Mouse (Mus musculus): ENCODE data around the gene Nrbf2.
A peak's percentile ranks its signal among the peaks of the same experiment; 100 is the strongest.

Nrbf2 gene

GRCm38 (mm10) chr10:67285176-67285814 is at the start of gene Nrbf2:
Gene Nrbf2, minus strand, starts transcription at chr10:67285305.
- DNase-seq (ENCODE audit: low read depth, low spot score): peak; percentile 86

GRCm38 (mm10) chr10:67330580-67330979 is 45.5 kb upstream of the Nrbf2 start:
- no peak for DNase-seq (ENCODE audit: low read depth, low spot score)

- DNase-seq (ENCODE audit: low read depth, low spot score): no peak
Observed at GRCm38 (mm10) chr10:67329661-67330060, 44.6 kb upstream of the Nrbf2 start.

- no peak for DNase-seq (ENCODE audit: low read depth, low spot score)
Observed at GRCm38 (mm10) chr10:67328208-67328607, 43.1 kb upstream of the Nrbf2 start.

- DNase-seq (ENCODE audit: low read depth, low spot score): no peak
Observed at GRCm38 (mm10) chr10:67324036-67324435, 38.9 kb upstream of the Nrbf2 start.

- no peak for DNase-seq (ENCODE audit: low read depth, low spot score)
Observed at GRCm38 (mm10) chr10:67321396-67321795, 36.3 kb upstream of the Nrbf2 start.

GRCm38 (mm10) chr10:67320207-67320859 is 35.2 kb upstream of the Nrbf2 start:
- DNase-seq (ENCODE audit: low read depth, low spot score): no peak

- no peak for DNase-seq (ENCODE audit: low read depth, low spot score)
Observed at GRCm38 (mm10) chr10:67319016-67319725, 34.1 kb upstream of the Nrbf2 start.

GRCm38 (mm10) chr10:67317931-67318460 is 32.9 kb upstream of the Nrbf2 start:
- DNase-seq (ENCODE audit: low read depth, low spot score): no peak

- DNase-seq (ENCODE audit: low read depth, low spot score): no peak
Observed at GRCm38 (mm10) chr10:67314811-67315435, 29.8 kb upstream of the Nrbf2 start.

GRCm38 (mm10) chr10:67312456-67312855 is 27.4 kb upstream of the Nrbf2 start:
- no peak for DNase-seq (ENCODE audit: low read depth, low spot score)

GRCm38 (mm10) chr10:67311277-67311959 is 26.3 kb upstream of the Nrbf2 start:
- DNase-seq (ENCODE audit: low read depth, low spot score): no peak

GRCm38 (mm10) chr10:67309483-67310138 is 24.5 kb upstream of the Nrbf2 start:
- DNase-seq (ENCODE audit: low read depth, low spot score): no peak

GRCm38 (mm10) chr10:67302340-67302739 is 17.2 kb upstream of the Nrbf2 start:
- DNase-seq (ENCODE audit: low read depth, low spot score): no peak

- DNase-seq (ENCODE audit: low read depth, low spot score): no peak
Observed at GRCm38 (mm10) chr10:67301046-67301445, 15.9 kb upstream of the Nrbf2 start.

GRCm38 (mm10) chr10:67299285-67299684 is 14.2 kb upstream of the Nrbf2 start:
- DNase-seq (ENCODE audit: low read depth, low spot score): no peak

- DNase-seq (ENCODE audit: low read depth, low spot score): no peak
Observed at GRCm38 (mm10) chr10:67298856-67299255, 13.8 kb upstream of the Nrbf2 start.

GRCm38 (mm10) chr10:67297175-67297855 is 12.2 kb upstream of the Nrbf2 start:
- DNase-seq (ENCODE audit: low read depth, low spot score): no peak

GRCm38 (mm10) chr10:67296482-67297152 is 11.5 kb upstream of the Nrbf2 start:
- DNase-seq (ENCODE audit: low read depth, low spot score): no peak

All from telencephalon, adult 2 months (tissue).